Mouse (Mus musculus): ENCODE data around the gene Sdhb. TPM values are rescaled to one million over a fixed set of nuclear protein-coding genes. Genes with fewer than 3 reads are reported as not detected.

Gene Sdhb
- 10 to 100 TPM; 85.3 to 91.5 TPM for total RNA-seq (2023)

GRCm38 (mm10) chr4:140960781-140961466, at the start of gene Sdhb:
Gene Sdhb (plus strand): TSS chr4:140961203.

GRCm38 (mm10) chr4:140986711-140987395, 25.9 kb downstream of the Sdhb start, which contains the start of gene Atp13a2:
Gene Atp13a2 (plus strand): TSS chr4:140986873.

GRCm38 (mm10) chr4:141010118-141010517, 49.1 kb downstream of the Sdhb start, which contains the start of gene Mfap2:
Gene Mfap2 (plus strand): TSS chr4:141010418.

Other genes starting within 250 kb of the Sdhb start
- gene Padi6, start 218.6 kb upstream of the Sdhb start, total RNA-seq (2023): under 1 TPM in 1 of 2 experiments, not detected in 1; 0.18 TPM
- gene Padi4, start 187.0 kb upstream of the Sdhb start, total RNA-seq (2023): 100 to 1,000 TPM; 432 to 468 TPM
- under 1 TPM; 0.57 to 0.68 TPM for gene Padi3, start 150.6 kb upstream of the Sdhb start, total RNA-seq (2023)
- gene Padi1, start 115.4 kb upstream of the Sdhb start, total RNA-seq (2023): not detected
- 10 to 100 TPM; 36.6 to 40.3 TPM for gene Padi2, start 54.9 kb upstream of the Sdhb start, total RNA-seq (2023)
- gene Atp13a2, start 25.7 kb downstream of the Sdhb start, total RNA-seq (2023): 10 to 100 TPM; 46.0 to 47.3 TPM
- not detected for gene Mfap2, start 49.2 kb downstream of the Sdhb start, total RNA-seq (2023)
- gene Crocc, start 99.3 kb downstream of the Sdhb start, total RNA-seq (2023): 1 to 10 TPM; 6.6 to 8.0 TPM
- gene Necap2, start 117.2 kb downstream of the Sdhb start, total RNA-seq (2023): 10 to 100 TPM; 83.8 to 90.1 TPM
- not detected for gene Spata21, start 127.1 kb downstream of the Sdhb start, total RNA-seq (2023)
- gene Szrd1, start 178.6 kb downstream of the Sdhb start, total RNA-seq (2023): 10 to 100 TPM; 71.7 to 80.8 TPM
- 10 to 100 TPM; 19.1 to 25.2 TPM for gene Fbxo42, start 186.7 kb downstream of the Sdhb start, total RNA-seq (2023)

Measured in neutrophil, adult 83 days (primary cell).